Mouse (Mus musculus): ENCODE data around the gene Pfkfb2. TPM values are rescaled to one million over a fixed set of nuclear protein-coding genes. Genes with fewer than 3 reads are reported as not detected.

Gene Pfkfb2
- total RNA-seq (2021), result 10 to 100 TPM; 25.6 to 26.0 TPM

DNA sequence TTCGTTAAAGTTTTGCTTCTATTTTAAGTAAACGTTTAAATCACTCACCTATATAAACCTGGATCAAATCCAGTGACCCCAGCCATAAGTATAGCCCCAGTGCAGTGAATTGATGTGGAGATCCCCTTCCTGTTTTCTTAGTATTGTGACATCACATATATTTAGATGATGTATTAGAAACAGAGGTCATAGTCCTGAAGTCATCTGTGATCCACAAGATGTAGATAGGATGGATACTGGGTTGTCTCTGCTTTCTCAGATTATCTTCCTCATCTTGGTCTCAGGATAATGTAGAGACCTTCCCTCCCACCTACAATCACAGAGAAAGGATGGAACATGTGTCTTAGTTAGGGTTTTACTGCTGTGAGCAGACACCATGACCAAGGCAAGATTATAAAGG is at the start of gene Pfkfb2:
Gene Pfkfb2, minus strand, starts transcription at position 101 of the 400 bp plus-strand sequence.
- no peak for DNase-seq

DNA sequence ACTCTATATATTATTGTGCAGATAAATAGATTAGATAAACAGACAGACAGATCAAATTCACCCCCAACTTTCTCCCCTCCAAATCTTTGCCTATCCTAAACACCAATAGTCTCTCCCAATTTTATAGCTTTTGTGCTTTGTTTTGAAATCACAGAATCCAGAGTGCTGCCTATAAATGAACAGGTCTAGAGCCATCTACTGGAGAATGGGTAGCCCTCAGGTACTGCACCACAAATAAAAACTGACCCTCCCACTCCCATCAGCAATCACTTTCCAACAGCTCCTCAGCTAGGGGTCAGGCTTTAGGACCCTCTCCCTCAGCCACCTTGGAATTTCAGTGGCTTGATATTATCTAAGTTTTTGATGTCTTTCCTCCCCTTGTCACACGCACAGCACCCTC is 47.6 kb upstream of the Pfkfb2 start:
- DNase-seq, result no peak

DNA sequence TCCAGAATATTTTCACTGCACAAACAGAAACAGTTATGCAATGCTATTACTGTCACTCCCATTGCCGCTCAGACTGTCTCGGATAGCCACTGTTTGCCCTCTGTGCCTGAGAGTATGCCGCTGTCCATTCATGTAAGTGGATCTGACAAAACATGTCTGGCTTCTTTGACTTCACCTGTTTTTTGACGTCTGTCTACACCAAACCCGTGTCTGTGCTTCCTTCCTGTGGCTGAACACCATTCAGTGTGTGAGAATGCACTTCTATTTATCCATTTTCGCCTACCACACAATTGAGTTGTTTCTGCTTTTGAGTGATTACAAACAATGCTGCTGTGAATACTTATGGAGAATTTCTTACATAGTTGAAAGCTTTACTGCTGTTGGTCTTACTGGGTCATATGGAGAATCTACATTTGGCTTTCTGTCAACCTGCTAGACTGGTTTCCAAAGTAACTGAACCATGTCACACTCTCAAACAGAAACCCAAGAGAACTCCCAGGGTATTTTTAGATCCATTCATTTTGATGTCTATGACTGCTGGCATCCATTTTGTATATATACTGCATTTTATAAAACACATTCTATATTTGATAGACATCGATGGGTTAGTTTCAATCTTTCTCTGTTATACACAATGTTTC is 46.8 kb upstream of the Pfkfb2 start:
- no peak for DNase-seq

DNA sequence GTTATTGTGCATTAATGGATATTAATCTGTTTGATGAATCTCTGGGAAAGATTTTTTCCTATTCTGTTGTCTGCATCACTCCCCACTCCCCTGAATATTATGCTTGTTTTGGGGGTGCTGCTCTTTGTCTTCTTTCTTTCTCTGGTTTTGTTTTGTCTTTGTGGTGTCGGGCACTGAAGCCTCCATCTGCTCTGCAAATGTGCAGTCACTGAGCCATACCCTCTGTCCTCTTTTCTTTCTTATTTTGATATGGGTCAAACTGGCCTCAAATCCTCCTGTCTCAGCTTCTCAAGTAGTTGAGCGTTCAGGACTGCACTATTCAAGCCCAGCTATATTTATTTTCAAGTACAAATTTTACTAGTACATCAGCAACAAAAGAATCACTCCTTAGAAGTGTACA is 46.2 kb upstream of the Pfkfb2 start:
- DNase-seq, result no peak

DNA sequence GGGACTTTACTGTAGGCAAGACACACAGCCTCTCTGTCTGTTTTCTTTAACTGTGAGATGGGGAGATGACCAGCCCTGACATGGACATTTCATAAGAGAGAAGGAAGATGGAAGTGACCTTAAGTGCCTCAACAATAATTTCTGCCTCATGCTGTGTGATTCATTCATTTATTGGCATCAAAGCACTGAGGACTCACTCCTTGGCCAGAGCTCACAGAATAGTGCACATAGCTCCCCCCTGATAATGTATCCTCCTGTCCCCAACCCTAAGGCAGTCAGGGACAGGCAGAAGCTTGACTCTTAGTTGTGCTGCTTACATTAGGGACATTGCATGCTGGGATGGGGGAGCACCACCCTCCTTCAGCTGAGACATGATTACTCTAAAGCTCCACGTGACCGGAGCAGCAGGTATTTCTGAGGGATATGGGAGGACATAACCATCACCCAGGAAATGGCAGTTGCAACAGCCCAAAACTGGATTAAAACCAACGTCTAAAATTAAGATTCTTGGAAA is 42.0 kb upstream of the Pfkfb2 start:
- no peak for DNase-seq

DNA sequence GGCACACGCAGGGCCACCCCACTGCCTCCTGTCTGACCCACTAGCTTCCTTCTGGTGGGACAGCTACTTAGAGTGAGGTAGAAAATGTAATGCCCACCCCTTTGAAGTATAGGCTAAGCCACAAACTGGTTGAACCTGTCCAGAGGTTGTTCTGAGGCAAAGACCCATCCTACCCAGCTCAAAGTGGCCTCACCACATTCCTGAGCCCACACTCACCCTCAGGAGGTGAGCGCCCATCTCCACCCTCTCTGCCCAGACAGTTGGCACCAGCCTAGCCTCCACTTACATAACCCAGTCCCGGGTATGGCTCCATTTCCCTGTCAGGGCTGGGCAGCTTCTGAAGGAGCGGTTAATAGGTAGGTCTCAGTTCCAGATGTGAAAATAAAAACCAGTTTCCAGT is 41.4 kb upstream of the Pfkfb2 start:
- no peak for DNase-seq

DNA sequence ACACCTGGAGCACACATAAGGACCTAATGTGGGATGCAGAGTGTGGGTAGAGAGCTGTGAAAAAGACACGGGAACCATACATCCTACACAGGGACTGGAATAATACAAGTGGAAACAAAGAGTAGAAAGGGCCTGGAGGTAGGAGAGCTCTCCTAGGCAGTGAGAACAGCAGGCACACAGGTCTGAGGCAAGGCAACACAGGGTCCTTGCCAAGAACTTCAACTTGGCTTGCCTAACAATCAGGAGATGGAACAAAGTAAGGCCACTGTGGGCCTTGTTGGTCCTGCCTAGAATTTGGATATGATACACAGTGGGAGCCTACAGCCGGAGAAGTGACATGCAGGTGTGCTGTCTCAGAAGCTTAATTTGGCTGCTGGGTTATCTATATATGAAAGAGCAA is 40.9 kb upstream of the Pfkfb2 start:
- no peak for DNase-seq

DNA sequence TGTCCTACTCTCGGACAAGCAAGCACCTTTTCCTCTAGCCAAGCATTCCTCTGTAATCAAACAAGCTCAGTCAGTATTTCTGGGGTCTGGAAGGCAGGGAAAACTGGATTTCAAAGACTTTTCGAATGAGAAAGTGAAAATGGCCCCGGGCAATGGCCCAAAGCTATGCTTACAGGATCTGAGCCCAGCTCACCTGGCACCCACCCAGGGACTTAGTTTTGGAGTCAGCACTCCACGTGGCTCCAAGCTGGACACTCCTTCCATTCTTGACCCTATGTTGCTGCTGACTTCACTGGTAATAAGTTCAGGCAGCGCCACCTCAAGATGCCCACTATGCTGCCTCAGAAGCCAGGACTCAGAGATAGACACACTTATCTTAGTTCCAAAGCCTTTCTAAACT is 38.0 kb upstream of the Pfkfb2 start:
- DNase-seq, result no peak

DNA sequence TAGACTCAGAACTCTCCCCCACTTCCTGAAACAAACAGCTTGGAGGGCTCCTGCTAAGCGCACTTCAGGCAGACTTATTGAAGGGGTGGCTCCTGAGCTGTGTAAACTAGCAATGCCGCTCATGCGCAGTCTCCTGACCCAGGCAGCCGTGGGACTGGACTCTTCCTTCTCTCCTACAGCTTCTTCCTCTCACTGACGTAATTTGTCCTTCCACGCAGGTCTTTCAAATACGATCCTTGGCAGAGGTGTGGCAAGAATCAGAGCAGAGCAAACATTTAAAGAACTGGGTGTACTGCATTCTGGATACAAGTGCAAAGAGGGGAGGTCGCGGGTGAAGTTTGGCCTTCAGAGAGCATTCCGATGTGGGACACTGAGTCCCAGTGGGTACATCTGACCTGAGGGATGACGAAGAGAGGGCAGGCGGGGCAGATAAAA is 35.0 kb upstream of the Pfkfb2 start:
- no peak for DNase-seq

DNA sequence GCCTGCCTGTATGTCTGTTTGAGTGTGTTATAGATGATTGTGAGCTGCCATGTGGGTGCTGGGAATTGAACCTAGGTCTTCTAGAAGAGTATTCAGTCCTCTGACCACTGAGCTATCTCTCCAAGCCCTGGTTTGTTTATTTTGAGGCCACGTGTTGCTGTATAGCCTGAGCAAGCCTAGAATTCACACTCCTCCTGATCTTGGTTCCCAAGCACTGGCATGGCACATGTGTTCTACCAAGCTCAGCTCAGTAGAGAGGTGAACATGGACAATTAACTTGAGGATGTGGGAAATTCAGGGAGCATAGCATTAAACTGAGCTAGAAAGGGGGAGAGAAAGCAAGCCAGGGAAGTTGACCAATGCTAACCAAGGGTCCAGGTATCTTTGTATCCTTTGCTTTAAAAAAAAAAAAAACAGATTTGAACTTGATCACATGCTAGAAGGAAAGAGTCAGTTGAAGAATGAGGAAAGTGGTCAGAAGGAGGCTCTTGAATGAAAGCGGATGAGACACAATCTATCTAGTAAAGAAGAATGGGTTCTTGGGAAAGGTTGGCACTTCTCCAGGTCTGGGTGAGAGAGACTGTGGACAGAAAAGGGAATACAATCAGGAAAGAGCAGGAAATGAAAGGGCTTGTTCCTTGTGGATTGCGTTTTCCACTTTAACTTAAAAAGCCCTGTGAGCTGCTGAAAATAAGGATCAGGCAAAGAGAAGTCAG is 33.1 kb upstream of the Pfkfb2 start:
- no peak for DNase-seq

DNA sequence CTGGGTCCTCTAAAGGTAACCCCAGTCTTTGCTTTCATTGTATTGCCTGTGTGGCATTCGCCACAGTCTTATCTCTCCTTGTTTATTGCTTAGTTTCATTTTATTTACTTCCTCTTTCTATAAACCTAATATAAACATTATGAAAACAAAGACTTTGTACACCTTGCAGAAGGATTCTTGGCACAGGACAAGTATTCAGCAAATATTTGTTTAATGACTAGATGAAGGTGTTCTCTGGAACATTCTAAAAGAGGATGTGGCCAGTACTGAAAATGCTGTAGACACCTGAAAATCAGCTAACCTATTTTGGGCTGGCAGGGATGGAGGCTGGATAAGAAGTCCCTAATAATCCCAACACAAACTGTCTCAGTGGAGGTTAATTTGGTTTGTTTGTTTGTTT is 32.5 kb upstream of the Pfkfb2 start:
- DNase-seq, result no peak

DNA sequence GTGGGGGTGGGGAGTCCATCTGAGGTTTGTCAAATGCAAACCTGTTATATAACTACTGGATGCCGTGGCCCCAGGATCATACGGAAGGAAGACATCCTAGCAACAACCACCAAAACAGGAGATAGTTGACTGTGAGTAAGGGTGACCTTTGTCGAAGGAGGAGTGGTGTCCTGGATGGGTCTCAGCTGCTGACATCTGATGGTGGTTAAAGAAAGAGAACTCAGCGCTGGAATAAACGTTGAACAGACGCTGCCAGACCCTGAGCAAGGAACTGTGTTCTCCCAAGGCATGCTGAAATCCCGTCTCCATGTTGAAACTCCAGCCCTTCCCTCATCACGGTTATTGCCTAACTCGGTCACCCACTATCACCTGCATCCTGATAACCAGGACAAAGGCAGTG is 30.6 kb upstream of the Pfkfb2 start:
- DNase-seq, result no peak

DNA sequence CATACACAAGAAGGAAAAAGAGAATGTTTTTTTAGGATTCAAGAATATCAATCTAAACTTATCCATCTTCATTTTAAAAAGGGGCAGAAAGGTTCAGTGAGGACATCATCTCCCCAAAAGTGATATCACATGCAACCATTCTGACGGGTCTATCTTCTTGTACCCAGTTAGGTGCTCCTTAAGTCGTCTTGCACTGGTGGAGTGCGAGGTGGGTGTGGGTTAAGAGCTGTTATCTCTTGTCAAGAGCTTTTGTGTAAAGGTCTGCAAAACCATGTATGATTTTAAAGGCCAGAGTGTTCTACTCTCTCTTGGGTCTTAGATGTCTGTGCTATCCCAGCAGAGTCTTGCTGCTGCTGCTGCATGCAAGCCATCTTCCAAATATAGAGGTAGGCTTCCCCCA is 17.8 kb upstream of the Pfkfb2 start:
- DNase-seq, result no peak

DNA sequence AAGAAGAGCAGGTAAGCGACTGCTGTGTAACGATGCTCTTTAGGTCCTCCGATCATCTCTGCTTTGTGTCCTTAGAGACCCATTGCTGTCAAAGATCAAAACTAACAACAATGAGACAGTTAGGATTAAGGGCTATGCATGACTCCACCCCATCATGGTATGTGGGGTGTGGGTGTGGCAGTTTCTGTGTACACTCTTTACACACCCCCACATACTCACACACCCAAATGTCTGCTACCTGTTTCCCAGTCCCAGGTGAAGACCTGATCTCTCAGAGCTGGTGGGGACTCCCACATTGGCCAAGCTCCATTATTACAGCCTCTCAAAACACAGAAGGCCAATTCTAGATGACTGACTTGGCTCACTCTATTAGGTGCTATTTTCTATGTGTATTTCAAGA is 16.5 kb upstream of the Pfkfb2 start:
- no peak for DNase-seq

DNA sequence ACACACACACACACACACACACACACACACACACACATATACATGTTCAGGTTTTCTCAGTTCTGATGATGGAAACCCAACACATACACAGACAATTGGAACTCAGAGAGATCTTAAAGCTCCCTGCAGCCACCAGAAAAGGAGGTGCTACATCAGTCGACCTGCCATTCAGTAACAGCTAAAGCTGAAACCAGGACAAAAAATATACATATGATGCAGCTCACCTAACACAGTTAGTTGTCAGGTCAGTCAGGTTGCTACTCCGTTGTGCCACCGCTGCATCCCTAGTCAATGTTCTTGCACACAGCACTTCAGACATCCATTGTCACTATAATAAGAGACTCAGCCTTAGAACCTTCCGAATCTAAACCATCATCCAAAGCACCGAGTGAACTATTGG is 15.9 kb upstream of the Pfkfb2 start:
- DNase-seq, result no peak

DNA sequence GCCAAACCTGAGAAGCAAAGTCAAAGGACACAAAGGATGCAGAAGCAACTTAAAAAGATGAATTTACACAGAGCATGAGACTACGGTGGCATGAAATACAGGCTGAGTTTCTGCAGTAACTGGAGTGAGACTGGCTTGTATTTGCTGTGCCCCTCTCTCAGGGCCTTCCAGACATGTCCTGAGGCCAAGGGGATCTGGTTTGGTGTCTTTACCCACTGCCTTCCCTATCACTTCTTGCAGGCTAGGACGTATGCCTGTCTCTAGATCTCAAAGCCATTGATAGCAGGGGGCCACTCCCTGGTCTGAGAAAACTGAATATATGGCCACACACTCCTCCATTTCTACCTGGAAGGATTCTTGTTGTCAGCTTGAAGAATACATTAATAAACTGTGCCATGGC is 15.2 kb upstream of the Pfkfb2 start:
- no peak for DNase-seq

DNA sequence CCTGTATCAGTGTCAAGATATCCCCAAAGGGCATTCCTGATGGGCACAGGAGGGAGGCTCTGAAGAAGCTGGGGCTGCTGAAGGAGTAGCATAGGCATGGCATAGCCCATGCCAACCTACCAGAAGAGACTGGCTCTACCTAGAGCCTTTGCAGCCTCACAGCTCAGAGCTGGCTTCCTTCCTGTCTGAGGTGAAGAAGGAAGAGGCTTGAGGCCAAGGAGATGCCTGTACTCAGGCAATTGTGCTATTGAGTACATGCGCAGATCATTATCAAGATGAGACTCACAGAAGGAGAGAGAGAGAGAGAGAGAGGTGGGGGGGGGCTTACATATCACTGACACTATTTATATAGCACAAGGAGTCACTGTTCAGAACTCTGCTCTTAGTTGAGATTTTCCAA is 14.7 kb upstream of the Pfkfb2 start:
- no peak for DNase-seq

DNA sequence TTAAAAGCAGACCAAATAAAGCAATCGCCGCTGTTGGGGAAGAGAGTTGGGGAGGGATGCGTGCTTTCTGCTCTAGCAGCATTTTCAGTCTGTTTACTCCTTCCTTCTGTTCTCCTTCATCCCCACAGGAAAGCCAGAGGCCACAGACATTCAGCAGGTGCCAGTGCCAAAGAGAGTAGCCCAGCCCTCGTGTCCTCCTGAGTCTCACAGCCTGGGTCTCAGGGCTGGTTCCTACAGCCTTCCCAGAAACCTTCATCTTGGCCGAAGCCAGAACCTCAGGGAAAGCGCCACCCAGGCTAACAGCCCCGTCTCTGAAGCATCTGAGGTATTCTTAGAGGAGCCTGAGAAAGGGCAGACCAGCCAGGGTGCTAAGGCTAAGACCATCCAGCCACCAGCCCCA is 13.1 kb upstream of the Pfkfb2 start:
- no peak for DNase-seq

DNA sequence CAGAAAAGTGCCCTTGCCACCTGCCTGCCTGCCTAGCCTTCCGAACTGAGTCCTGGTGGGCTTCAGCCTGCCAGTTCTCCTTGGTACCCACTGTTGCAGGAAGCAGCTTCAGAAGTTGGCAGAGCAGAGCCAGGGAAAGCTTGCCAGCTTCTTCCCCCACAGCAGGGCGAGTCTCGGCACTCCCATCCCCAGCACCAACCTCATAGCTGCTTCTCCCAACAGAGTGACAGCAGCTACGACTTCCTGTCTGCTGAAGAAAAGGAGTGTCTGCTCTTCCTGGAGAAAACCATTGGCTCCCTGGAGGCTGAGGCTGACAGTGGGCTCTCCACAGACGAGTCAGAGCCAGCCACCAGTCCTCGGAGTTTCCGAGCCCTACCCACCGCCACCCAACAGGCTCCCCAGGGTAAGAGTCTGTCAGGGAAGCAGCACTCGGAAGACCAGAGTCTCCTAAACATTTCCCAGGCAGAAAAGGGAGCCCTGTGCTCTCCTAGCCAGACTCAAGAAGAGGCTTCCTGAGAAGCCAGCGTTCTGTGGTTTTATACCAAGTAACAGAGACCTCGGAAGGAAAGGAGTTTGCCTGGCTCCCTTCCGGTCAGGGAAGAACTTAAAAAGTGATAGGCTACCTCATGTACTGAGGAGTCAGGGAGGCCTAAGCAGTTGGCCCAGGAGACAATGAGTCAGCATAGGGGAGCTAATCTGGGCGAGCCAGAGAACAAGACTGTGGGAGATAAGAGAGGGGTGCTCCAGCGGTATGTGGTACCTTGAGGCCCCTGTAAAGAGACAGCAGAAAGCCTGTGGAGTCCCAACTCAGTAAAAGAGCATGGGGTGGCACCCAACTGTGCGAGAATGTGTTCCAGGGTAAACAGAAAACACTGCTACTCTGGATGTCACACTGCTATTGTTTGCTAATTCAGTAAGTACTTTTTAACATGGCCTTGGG is 12.0 kb upstream of the Pfkfb2 start:
- DNase-seq, result peak; percentile 13

DNA sequence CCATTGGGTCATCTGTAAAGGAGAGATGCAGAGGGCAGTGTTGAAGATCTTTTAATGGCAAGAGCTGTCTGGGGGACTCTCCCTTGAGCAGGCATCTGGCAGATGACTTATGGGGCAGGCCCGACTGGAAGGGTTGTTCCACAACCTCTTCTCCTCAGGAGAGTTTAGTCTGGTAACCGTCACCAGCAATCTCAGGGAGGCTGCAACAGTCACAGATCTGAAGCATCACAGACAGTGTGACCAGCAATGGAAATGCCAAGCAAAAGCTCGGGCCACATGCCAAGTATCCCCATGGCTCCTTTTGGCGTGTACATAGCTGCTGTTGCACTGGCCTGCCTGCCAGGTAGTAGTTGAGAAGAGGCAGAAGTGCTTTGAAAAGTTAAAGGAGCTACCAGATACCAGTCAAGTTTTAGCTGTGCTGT is 11.2 kb upstream of the Pfkfb2 start:
- DNase-seq, result peak; percentile 58

DNA sequence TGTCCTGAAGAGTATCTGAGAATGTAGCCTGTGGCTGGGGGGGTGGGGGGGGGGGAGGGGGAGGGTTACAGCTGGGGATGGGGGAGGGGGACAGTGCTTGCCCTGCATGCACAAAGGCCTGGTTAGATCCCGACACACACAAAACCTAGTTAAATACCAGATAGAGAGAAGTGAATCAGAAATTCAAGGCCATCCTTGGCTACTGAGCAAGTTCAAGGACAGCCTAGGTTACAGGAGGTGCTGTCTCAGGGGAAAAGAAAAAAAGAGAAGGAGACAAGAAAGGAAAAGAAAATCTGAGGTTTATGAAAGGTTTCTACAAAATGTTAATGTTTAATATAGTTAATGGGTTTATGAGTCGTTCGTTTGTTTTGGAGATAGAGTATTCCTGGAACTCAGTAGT is 10.6 kb upstream of the Pfkfb2 start:
- no peak for DNase-seq

DNA sequence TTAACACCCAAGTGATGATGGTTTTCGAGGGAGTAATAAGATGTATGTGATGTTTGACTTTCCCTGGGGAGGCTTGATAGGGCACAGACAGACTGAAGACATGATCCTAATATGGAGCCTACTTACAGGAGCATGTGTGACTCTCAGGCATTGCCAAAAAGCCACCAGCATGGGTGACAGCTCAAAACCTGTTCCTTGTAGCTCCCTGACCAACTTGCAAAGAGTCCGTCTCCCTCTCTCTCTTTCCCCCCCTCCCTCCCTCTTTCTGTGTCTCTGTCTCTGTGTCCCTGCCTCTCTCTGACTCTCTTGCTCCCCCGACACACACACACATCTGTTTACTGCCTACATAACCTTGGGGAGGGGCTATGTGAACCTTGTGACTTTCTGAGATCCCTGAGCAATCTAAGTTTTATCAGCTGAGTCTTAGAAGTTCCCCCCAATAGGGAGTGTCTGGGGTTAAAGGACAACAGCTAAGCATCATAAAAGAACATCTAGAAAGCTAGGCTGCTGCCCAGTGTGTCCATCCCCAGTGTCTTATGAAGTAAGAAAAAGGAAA is 9.6 kb upstream of the Pfkfb2 start:
- no peak for DNase-seq

DNA sequence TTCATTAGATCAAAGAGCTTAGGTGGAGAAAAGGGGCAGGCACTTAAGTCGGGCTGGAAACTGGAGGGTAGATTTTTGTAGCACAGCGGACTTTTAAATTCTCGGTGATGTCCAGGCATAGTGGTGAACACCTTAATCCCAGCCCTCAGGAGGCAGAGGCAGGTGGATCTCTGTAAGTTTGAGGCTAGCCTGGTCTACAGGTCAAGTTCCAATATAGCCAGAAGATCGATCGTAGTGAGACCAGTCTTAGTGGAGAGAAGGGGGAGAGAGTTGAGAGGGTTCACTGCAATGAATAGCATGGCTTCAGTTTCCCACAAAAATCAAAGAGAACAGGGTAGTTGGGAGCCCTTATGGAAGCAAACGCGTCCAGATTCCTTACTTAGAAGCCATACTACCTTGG is 8.9 kb upstream of the Pfkfb2 start:
- no peak for DNase-seq

All from heart, postnatal 4 days (tissue).